Comparison of ENCODE assay signal across 26 mouse cellular contexts in the genomic region with DNA sequence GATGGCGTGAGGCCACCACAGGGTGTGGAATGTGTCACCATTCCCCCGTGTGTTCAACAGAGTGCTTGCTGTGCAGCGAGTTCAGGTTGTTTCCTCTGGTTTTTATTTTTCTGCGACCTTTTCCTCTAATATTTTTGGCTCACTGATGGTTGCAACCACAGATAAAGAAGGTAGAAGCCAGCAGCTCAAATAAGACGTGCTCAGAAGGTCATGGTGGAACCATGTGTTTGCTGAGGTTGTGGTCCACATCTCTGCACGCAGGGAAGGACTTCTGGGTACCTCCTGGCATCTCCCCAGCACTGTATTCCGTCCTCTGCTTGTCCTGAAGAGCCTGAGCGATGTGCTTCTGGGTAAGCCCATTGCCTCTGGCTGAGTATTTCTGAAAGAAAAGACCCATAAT. TPM values are rescaled to one million over a fixed set of nuclear protein-coding genes. Genes with fewer than 3 reads are reported as not detected.
A peak's percentile ranks its signal among the peaks of the same experiment; 100 is the strongest.
DNase-seq lines count a peak whose midpoint lies in the region; ATAC-seq and TF ChIP-seq lines count a peak whose summit lies in the region.
"Had no signal": no experiment of that assay in that cellular context is flagged by ENCODE, and none has a peak within 500 bp of the region (broad histone marks: within the 10 kb centered on the region; RNA-seq: fewer than 3 reads in every experiment).

No protein-coding gene starts in this region.

- H3K36me3 ChIP-seq in heart, embryonic 10.5 days = no peaks in the 10 kb centered on the region
- no peaks in the 10 kb centered on the region for H3K36me3 ChIP-seq in liver, postnatal 0 days (replicated peaks; ENCODE audit: insufficient read depth, low read length)
- no peaks in the 10 kb centered on the region for H3K36me3 ChIP-seq in liver, embryonic 11.5 days (ENCODE audit: control insufficient read depth, insufficient read depth, low read length)
- no peaks in the 10 kb centered on the region for H3K36me3 ChIP-seq in limb, embryonic 10.5 days
- H3K36me3 ChIP-seq: embryonic facial prominence, embryonic 10.5 days; embryonic facial prominence, embryonic 12.5 days; forebrain, embryonic 15.5 days; G1E had no signal

- no peak overlapping the region for H3K9ac ChIP-seq in liver, postnatal 0 days (replicated peaks)
- H3K9ac ChIP-seq in liver, embryonic 11.5 days (ENCODE audit: low read depth, low read length) = no peak overlapping the region
- H3K9ac ChIP-seq: embryonic facial prominence, embryonic 12.5 days; forebrain, embryonic 13.5 days; forebrain, embryonic 15.5 days had no signal

- H3K9me3 ChIP-seq in heart, embryonic 10.5 days = no peaks in the 10 kb centered on the region
- no peaks in the 10 kb centered on the region for H3K9me3 ChIP-seq in liver, postnatal 0 days (ENCODE audit: low read length)
- H3K9me3 ChIP-seq in liver, embryonic 11.5 days (ENCODE audit: control insufficient read depth, low read length) = no peaks in the 10 kb centered on the region
- no peaks in the 10 kb centered on the region for H3K9me3 ChIP-seq in limb, embryonic 10.5 days (replicated peaks)
- H3K9me3 ChIP-seq: embryonic facial prominence, embryonic 10.5 days; embryonic facial prominence, embryonic 12.5 days; forebrain, embryonic 13.5 days; forebrain, embryonic 15.5 days; G1E had no signal

- no peak for TF ChIP-seq CTCF in liver, postnatal 0 days (IDR thresholded peaks at IDR 0.05; ENCODE audit: low read depth)

- no peak overlapping the region for H3K4me2 ChIP-seq in liver, postnatal 0 days (ENCODE audit: low read depth, low read length)
- H3K4me2 ChIP-seq in liver, embryonic 11.5 days = no peak overlapping the region
- H3K4me2 ChIP-seq: embryonic facial prominence, embryonic 12.5 days; forebrain, embryonic 13.5 days; forebrain, embryonic 15.5 days had no signal

- no peak for TF ChIP-seq EP300 in liver, postnatal 0 days (IDR thresholded peaks at IDR 0.05; ENCODE audit: low read depth)

- H3K4me1 ChIP-seq in heart, embryonic 10.5 days = peaks cover 10% of the 10 kb centered on the region
- peaks cover 3% of the 10 kb centered on the region; the same call in 1 of the 2 replicates for H3K4me1 ChIP-seq in liver, postnatal 0 days (ENCODE audit: insufficient read depth)
- no peaks in the 10 kb centered on the region for H3K4me1 ChIP-seq in liver, embryonic 11.5 days (replicated peaks; ENCODE audit: control insufficient read depth, insufficient read depth, low read length)
- peaks cover 11% of the 10 kb centered on the region; the same call in 1 of the 2 replicates for H3K4me1 ChIP-seq in limb, embryonic 10.5 days
- H3K4me1 ChIP-seq: embryonic facial prominence, embryonic 12.5 days; forebrain, embryonic 15.5 days had no signal

- ATAC-seq in liver, postnatal 0 days = no peak
- ATAC-seq in liver, embryonic 11.5 days (replicated peaks; ENCODE audit: low FRiP score) = no peak
- ATAC-seq: activated CD4-positive, CD25-positive, alpha-beta regulatory T cell, adult 4 months; CD4-positive, CD25-positive, alpha-beta regulatory T cell, adult 4 months; forebrain, embryonic 13.5 days; forebrain, embryonic 15.5 days; Patski had no signal

- H3K27me3 ChIP-seq in heart, embryonic 10.5 days (ENCODE audit: insufficient read depth, poor library complexity, severe bottlenecking) = peaks cover 53% of the 10 kb centered on the region
- peaks cover 10% of the 10 kb centered on the region; the same call in 1 of the 2 replicates for H3K27me3 ChIP-seq in liver, postnatal 0 days (ENCODE audit: insufficient read depth, low read length)
- peaks cover 24% of the 10 kb centered on the region for H3K27me3 ChIP-seq in liver, embryonic 11.5 days (replicated peaks; ENCODE audit: control insufficient read depth, insufficient read depth, low read length)
- H3K27me3 ChIP-seq in limb, embryonic 10.5 days (ENCODE audit: low read depth, poor library complexity, severe bottlenecking) = peaks cover 43% of the 10 kb centered on the region
- H3K27me3 ChIP-seq: CH12.LX had no signal

- 65% methylated on average over 8 of the region's 8 CpGs for WGBS in heart, embryonic 10.5 days
- 47% methylated on average over 8 of the region's 8 CpGs for WGBS in liver, postnatal 0 days (ENCODE audit: insufficient replicate concordance)
- 50% methylated on average over 8 of the region's 8 CpGs for WGBS in liver, embryonic 11.5 days
- WGBS in limb, embryonic 10.5 days = 77% methylated on average over 8 of the region's 8 CpGs

- no peak overlapping the region for H3K4me3 ChIP-seq in heart, embryonic 10.5 days
- no peak overlapping the region for H3K4me3 ChIP-seq in liver, postnatal 0 days (ENCODE audit: low read depth, low read length)
- H3K4me3 ChIP-seq in liver, embryonic 11.5 days (ENCODE audit: low read depth, low read length) = no peak overlapping the region
- no peak overlapping the region for H3K4me3 ChIP-seq in limb, embryonic 10.5 days
- H3K4me3 ChIP-seq: embryonic facial prominence, embryonic 10.5 days; embryonic facial prominence, embryonic 12.5 days; forebrain, embryonic 13.5 days; forebrain, embryonic 15.5 days had no signal

- H3K27ac ChIP-seq in heart, embryonic 10.5 days = no peak overlapping the region
- peak overlapping the region; percentile 24; the same call in 1 of the 2 replicates for H3K27ac ChIP-seq in liver, postnatal 0 days (ENCODE audit: low read depth)
- no peak overlapping the region for H3K27ac ChIP-seq in liver, embryonic 11.5 days (ENCODE audit: low read depth, low read length)
- H3K27ac ChIP-seq in limb, embryonic 10.5 days = no peak overlapping the region
- H3K27ac ChIP-seq: embryonic facial prominence, embryonic 10.5 days; embryonic facial prominence, embryonic 12.5 days; forebrain, embryonic 13.5 days; forebrain, embryonic 15.5 days had no signal

- peak; percentile 79 for DNase-seq in heart, adult 11 months
- DNase-seq in heart, embryonic 10.5 days (ENCODE audit: low spot score) = no peak
- DNase-seq in liver, postnatal 0 days = no peak
- DNase-seq in liver, embryonic 11.5 days (ENCODE audit: low spot score) = no peak
- peak; percentile 24 for DNase-seq in limb, embryonic 10.5 days (ENCODE audit: low spot score)
- DNase-seq: adrenal gland, adult 8-10 months; adrenal gland, postnatal 14 days; adrenal gland, postnatal 36 days; B cell, adult 2 months; cerebellum, adult 11-12 months; cerebellum, adult 2 months; cerebellum, adult 9-10 months; cerebellum, postnatal 10 days; cerebellum, postnatal 25 days had no signal

RNA-seq across cellular contexts. Expression of gene Rbp4, which starts 1.6 kb away (rescaled TPM):
- polyA plus RNA-seq in heart, embryonic 10.5 days (2016; fragmentation: Nextera tagmentation; extraction: Ambion mirVana) = 9.0 and 226 TPM in 2 replicates
- 7,568 and 8,084 TPM in 2 replicates for polyA plus RNA-seq in liver, postnatal 0 days (2015; fragmentation: Nextera tagmentation; extraction: Ambion mirVana)
- 1,416 and 1,448 TPM in 2 replicates for polyA plus RNA-seq in liver, embryonic 11.5 days (2014; fragmentation: Nextera tagmentation; extraction: Ambion mirVana)
- 4.5 and 4.7 TPM in 2 replicates for polyA plus RNA-seq in limb, embryonic 10.5 days (2016; fragmentation: Nextera tagmentation; extraction: Ambion mirVana)
- polyA plus RNA-seq: activated CD4-positive, CD25-positive, alpha-beta regulatory T cell, adult 4 months; CD4-positive, CD25-positive, alpha-beta regulatory T cell, adult 4 months; G1E had no signal

RNA-seq across cellular contexts. Expression of gene Pde6c, which starts 5.9 kb away (rescaled TPM):
- polyA plus RNA-seq in heart, embryonic 10.5 days (2016; fragmentation: Nextera tagmentation; extraction: Ambion mirVana) = 0.30 TPM in 1 of 2 replicates, not detected in the other
- polyA plus RNA-seq in liver, postnatal 0 days (2015; fragmentation: Nextera tagmentation; extraction: Ambion mirVana) = 24.7 and 28.2 TPM in 2 replicates
- polyA plus RNA-seq in liver, embryonic 11.5 days (2014; fragmentation: Nextera tagmentation; extraction: Ambion mirVana) = 2.4 and 4.0 TPM in 2 replicates
- 0.05 TPM in 1 of 2 replicates, not detected in the other for polyA plus RNA-seq in limb, embryonic 10.5 days (2016; fragmentation: Nextera tagmentation; extraction: Ambion mirVana)
- polyA plus RNA-seq: activated CD4-positive, CD25-positive, alpha-beta regulatory T cell, adult 4 months; CD4-positive, CD25-positive, alpha-beta regulatory T cell, adult 4 months; embryonic facial prominence, embryonic 10.5 days; embryonic facial prominence, embryonic 12.5 days; embryonic facial prominence, embryonic 14.5 days; forebrain, embryonic 11.5 days; forebrain, embryonic 13.5 days; G1E; Patski had no signal

RNA-seq across cellular contexts. Expression of gene Ffar4, which starts 29.8 kb away (rescaled TPM):
- 0.14 and 1.5 TPM in 2 replicates for polyA plus RNA-seq in heart, embryonic 10.5 days (2016; fragmentation: Nextera tagmentation; extraction: Ambion mirVana)
- polyA plus RNA-seq in liver, postnatal 0 days (2015; fragmentation: Nextera tagmentation; extraction: Ambion mirVana) = 4.3 and 8.8 TPM in 2 replicates
- 1.1 TPM in 2 replicates for polyA plus RNA-seq in liver, embryonic 11.5 days (2014; fragmentation: Nextera tagmentation; extraction: Ambion mirVana)
- 0.41 and 0.59 TPM in 2 replicates for polyA plus RNA-seq in limb, embryonic 10.5 days (2016; fragmentation: Nextera tagmentation; extraction: Ambion mirVana)
- polyA plus RNA-seq: CD4-positive, CD25-positive, alpha-beta regulatory T cell, adult 4 months; cerebellum, adult 2 months; cortical plate, adult 2 months; embryonic facial prominence, embryonic 10.5 days; embryonic facial prominence, embryonic 12.5 days; forebrain, embryonic 11.5 days; forebrain, embryonic 13.5 days; G1E; Patski had no signal

Comparison
In these comparisons a context has a peak if more than half of its experiments do, and no peak if none do; other contexts are left out.
1. DNase-seq: peak in heart, adult 11 months (single experiment) and limb, embryonic 10.5 days (single experiment); none in heart, embryonic 10.5 days (single experiment), liver, postnatal 0 days (single experiment) and liver, embryonic 11.5 days (single experiment).